Mouse (Mus musculus) central nervous system, embryonic 14 days (tissue): ENCODE data around the gene Kcnh4. TPM values are rescaled to one million over a fixed set of nuclear protein-coding genes. Genes with fewer than 3 reads are reported as not detected.

Source experiments
- polyA plus RNA-seq: library from polyadenylated mRNA; depleted of rRNA; stranded (reverse); fragments of >200 nt; gene quantifications from 2 replicates; pipeline ENCODE4 v1.2.3, GENCODE M21; 2012; rRNA removed

The Kcnh4 gene
- polyA plus RNA-seq = 26.0 and 29.2 TPM in 2 replicates

GRCm38 (mm10) chr11:100759611-100760233 lies at the start of gene Kcnh4:
Kcnh4 (minus strand) TSS chr11:100759942.

DNA sequence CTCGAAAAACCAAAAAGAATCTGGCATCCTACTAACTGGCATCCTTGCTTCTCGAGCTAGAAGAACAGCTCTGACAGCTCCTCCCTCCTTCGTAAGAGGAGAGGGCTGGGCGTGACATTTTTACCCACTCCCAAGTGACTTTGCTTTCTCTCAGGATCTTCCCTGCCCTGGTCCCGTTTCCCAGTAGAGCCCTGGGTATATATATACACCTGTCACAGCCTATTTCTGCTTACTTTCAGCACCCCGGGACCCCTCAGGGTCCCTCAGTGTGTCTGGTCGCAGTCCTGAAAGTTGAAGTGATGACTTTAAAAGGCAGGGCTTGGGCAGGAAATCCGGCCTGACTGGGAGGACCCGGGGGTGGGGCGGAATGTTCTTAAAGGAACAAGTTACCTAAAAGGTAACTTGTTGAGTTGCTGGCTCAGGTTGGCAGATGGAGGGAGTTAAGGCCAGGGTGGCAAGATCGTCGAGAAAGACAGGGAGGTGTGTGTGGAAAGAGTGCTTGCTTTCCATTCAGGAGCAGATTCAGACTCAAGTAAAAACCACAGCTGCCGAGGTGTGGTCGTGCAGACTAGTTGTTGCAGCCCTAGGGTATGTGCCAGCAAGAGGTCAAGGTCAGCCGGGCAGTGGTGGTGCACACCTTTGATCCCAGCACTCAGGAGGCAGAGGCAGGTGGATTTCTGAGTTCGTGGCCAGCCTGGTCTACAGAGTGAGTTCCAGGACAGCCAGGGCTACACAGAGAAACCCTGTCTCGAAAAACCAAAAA lies 11.1 kb upstream of the Kcnh4 start, which contains the start of gene Ghdc:
Gene Ghdc, minus strand, starts transcription at position 312 of the 763 bp plus-strand sequence.

DNA sequence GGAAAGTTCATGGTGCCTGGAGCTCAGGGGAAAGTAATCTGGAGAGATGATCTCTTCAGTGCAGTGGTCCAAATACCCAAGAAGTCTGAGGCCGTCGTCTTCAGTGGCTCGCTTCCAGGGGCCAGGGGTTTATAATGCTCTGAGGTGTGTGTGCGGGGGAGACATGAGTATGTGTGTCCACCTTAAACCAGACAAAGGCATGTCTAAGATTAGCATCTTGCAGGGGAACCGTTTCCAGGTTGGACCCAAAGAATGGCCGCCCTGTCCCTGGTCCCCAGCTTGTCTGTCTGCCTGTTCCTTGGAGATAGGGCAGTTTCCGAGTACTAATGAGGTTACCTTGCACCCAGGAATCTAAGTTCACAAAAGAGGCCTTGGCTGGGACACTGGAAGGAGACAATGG lies 3.1 kb upstream of the Kcnh4 start, which contains the start of gene Hcrt:
Gene Hcrt, minus strand, starts transcription at position 101 of the 400 bp plus-strand sequence.

DNA sequence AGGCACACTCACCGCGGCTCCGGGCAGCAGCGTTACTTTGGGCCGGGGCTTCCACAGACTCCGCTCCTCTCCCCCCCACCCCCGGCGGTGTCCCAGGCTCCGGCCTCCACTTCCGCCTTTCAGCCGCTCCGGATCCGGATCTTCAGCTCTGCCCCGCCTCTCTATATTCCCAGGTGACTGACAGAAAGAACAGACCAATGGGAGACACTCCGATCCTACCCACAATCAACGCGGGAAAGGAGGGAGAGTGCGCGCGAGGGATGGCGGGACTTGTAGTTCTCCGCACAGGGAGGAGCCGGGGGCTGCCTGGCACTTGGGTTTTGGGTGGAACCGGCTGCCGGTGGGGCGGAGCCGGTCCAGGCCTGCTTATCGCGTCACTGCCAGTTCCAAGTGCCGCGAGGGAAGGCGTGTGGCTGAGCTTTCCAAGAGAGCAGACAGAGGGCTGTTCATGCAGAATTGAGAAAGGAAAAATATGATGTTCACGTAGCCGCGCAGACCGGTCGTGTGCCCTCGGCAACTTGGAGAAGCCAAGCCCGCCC lies 21.6 kb downstream of the Kcnh4 start, which contains the start of gene Rab5c:
Gene Rab5c, minus strand, starts transcription at position 150 of the 539 bp plus-strand sequence.

GRCm38 (mm10) chr11:100713735-100714533 lies 45.8 kb downstream of the Kcnh4 start, which contains the start of gene Hspb9:
Hspb9 (plus strand) TSS chr11:100713850.

DNA sequence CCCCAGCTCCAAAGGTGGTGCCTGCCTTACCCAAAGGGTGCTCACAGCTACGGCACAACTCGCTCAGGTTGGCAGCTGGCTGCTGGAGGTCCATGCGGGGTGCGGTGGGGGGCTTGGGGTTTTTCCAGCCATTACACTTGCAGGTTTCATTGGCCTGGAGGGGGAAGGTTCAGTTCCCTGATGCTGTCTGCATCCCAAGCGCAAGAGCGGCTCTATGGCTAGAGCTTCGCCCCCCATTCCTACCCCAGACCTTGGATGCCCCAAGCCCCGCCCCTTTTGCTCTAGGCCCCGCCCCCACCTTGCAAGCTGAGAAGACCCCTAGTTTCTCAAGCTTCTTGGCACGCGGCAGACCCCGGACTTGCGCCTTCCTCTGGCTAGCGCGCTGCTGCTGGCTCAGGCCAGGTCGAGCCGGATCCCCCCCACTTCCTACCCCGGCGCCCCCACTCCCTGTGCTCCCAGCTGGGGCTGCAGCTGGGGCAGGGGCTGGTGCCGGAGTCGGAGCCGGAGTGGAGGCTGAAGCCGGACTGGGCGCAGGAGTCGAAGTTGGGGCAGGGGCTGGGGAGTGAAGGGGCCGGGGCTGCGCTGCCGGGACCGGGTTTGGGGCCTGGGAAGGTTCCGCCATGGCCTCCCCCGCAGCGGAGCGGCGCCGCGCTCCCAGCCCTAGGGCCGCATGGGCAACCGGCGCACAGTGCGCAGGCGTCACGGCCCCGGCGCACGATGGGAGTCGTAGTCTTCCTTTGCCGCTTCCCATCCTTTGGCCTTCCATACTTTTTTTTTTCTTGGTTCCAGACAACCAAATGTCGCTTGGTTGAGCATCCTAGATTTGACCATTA lies 47.7 kb downstream of the Kcnh4 start, which contains the start of gene Kat2a:
Gene Kat2a, minus strand, starts transcription at position 683 of the 833 bp plus-strand sequence.

DNA sequence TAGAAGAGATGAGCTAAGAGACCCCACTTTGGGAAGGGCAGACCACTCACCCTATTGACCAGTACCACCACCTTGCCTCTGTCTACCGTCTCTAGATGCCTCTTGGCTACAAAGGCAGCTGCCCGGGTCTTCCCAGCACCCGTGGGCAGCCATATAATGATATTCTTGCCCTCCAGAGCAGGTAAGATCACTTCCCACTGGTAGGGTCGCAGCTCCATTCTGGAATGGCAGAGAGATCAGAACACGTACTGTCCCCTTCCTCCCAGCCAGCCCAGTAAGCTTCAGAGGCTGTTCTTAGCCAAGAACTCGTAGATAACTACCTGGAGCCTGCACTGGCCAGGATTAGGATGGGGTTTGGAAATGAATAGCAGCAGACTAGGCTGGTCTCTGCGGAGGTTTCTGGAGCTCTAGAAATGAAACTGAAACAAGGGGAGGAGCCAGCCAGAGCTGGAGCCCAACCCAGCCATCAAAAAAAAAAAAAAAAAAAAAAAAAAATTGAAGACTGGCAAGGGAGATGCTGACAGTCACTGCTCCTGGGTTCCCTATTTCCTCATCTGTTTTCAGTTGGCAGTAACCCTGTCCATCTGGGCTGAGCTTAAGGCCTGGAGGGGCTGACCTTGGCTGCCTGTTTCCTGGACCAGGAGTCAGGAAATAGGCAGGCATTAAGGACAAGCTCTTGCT lies 55.8 kb downstream of the Kcnh4 start, which contains the start of gene Dhx58:
Gene Dhx58, minus strand, starts transcription at position 421 of the 681 bp plus-strand sequence.

DNA sequence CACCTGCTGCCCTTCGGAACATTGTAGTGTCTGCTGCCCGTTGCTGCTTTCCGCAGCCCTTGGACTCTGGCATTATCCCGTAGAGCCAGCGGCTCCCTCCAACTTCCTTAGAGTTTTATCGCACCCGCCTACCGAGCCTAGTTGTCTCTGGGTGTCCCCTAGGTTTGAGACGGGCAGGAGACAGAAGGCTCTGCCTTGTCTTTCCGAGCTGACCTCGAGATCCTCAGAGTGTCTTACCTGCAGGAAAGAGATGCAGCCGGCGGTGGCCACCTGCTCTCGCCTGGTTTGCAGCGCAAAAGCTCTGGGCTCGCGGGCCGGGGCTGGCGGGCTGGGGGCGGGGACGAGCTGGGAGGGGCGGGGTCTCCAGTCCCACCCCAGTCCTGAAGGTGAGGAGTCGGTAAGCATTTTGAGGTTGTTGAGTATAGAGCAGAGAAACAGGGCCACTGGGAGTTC lies 67.6 kb downstream of the Kcnh4 start, which contains the start of gene Zfp385c:
Gene Zfp385c, minus strand, starts transcription at position 292 of the 453 bp plus-strand sequence.

Other genes with a start within 250 kb of the Kcnh4 start
- gene Acly, start 231.9 kb downstream of the Kcnh4 start, polyA plus RNA-seq = 182 and 207 TPM in 2 replicates
- gene Ttc25, start 214.3 kb downstream of the Kcnh4 start, polyA plus RNA-seq = 1.6 and 1.7 TPM in 2 replicates
- gene Cnp, start 185.0 kb downstream of the Kcnh4 start, polyA plus RNA-seq = 15.2 and 19.3 TPM in 2 replicates
- 93.5 and 98.6 TPM in 2 replicates for gene Nkiras2, start 140.7 kb downstream of the Kcnh4 start, polyA plus RNA-seq
- 241 and 259 TPM in 2 replicates for gene Dnajc7, start 139.8 kb downstream of the Kcnh4 start, polyA plus RNA-seq
- gene Zfp385c, start 67.5 kb downstream of the Kcnh4 start, polyA plus RNA-seq = 0.26 and 2.1 TPM in 2 replicates
- 3.3 and 3.5 TPM in 2 replicates for gene Dhx58, start 55.7 kb downstream of the Kcnh4 start, polyA plus RNA-seq
- 62.1 and 66.2 TPM in 2 replicates for gene Kat2a, start 47.5 kb downstream of the Kcnh4 start, polyA plus RNA-seq
- not detected in 2 replicates for gene Hspb9, start 46.1 kb downstream of the Kcnh4 start, polyA plus RNA-seq
- gene Rab5c, start 21.7 kb downstream of the Kcnh4 start, polyA plus RNA-seq = 202 and 208 TPM in 2 replicates
- 0.15 and 0.38 TPM in 2 replicates for gene Hcrt, start 3.0 kb upstream of the Kcnh4 start, polyA plus RNA-seq
- 5.9 and 8.0 TPM in 2 replicates for gene Ghdc, start 11.0 kb upstream of the Kcnh4 start, polyA plus RNA-seq
- gene Stat5b, start 90.8 kb upstream of the Kcnh4 start, polyA plus RNA-seq = 15.6 and 17.7 TPM in 2 replicates
- 1.7 and 2.7 TPM in 2 replicates for gene Stat5a, start 99.4 kb upstream of the Kcnh4 start, polyA plus RNA-seq
- gene Stat3, start 179.6 kb upstream of the Kcnh4 start, polyA plus RNA-seq = 35.0 and 48.7 TPM in 2 replicates
- 20.4 and 38.1 TPM in 2 replicates for gene Cavin1, start 210.9 kb upstream of the Kcnh4 start, polyA plus RNA-seq
- 146 and 170 TPM in 2 replicates for gene Atp6v0a1, start 249.5 kb upstream of the Kcnh4 start, polyA plus RNA-seq